Mouse (Mus musculus): ENCODE measurements around the gene Ppfibp2. TPM values are rescaled to one million over a fixed set of nuclear protein-coding genes. Genes with fewer than 3 reads are reported as not detected.
A peak's percentile ranks its signal among the peaks of the same experiment; 100 is the strongest.

Gene Ppfibp2
- polyA plus RNA-seq, 1 experiment from 2014 or later = 17.5 TPM

GRCm38 (mm10) chr7:107651821-107652220 lies 56.8 kb downstream of the Ppfibp2 start:
- H3K9ac ChIP-seq (replicated peaks; ENCODE audit: low read depth) = no peak overlapping the region
- H3K9me3 ChIP-seq (ENCODE audit: low read length) = no peaks in the 10 kb centered on the region
- WGBS = 38% methylated on average over 1 of the region's 1 CpGs
- no peaks in the 10 kb centered on the region for H3K36me3 ChIP-seq (ENCODE audit: insufficient read depth, low read length)
- H3K27me3 ChIP-seq (replicated peaks; ENCODE audit: insufficient read depth, low read length) = no peaks in the 10 kb centered on the region
- DNase-seq (ENCODE audit: low spot score) (no peak), ATAC-seq (no peak)
- H3K4me1 ChIP-seq (ENCODE audit: insufficient read depth, low read depth, low read length) = no peaks in the 10 kb centered on the region
- no peak overlapping the region for H3K4me3 ChIP-seq (ENCODE audit: low read depth, low read length)
- no peak overlapping the region for H3K4me2 ChIP-seq (replicated peaks; ENCODE audit: low read depth, low read length)
- H3K27ac ChIP-seq (ENCODE audit: low read length) = no peak overlapping the region
- TF ChIP-seq CTCF (IDR thresholded peaks at IDR 0.05) = no peak

- Histone ChIP-seq H3K4me3 (ENCODE audit: low read depth, low read length) (no peak overlapping the region), H3K9me3 (ENCODE audit: low read length) (no peaks in the 10 kb centered on the region), H3K4me2 (replicated peaks; ENCODE audit: low read depth, low read length) (no peak overlapping the region), H3K27ac (ENCODE audit: low read length) (no peak overlapping the region), H3K36me3 (ENCODE audit: insufficient read depth, low read length) (no peaks in the 10 kb centered on the region), H3K4me1 (ENCODE audit: insufficient read depth, low read depth, low read length) (no peaks in the 10 kb centered on the region), H3K9ac (replicated peaks; ENCODE audit: low read depth) (no peak overlapping the region), H3K27me3 (replicated peaks; ENCODE audit: insufficient read depth, low read length) (no peaks in the 10 kb centered on the region)
- no peak for TF ChIP-seq EP300 (IDR thresholded peaks at IDR 0.05)
- no peak for TF ChIP-seq CTCF (IDR thresholded peaks at IDR 0.05)
- DNase-seq (ENCODE audit: low spot score) (no peak), ATAC-seq (no peak)
- WGBS = 65% methylated on average over 6 of the region's 6 CpGs
These were observed 61.4 kb downstream of the Ppfibp2 start for GRCm38 (mm10) chr7:107656451-107656850.

- Histone ChIP-seq H3K27ac (ENCODE audit: low read length) (no peak overlapping the region), H3K9ac (replicated peaks; ENCODE audit: low read depth) (no peak overlapping the region), H3K36me3 (ENCODE audit: insufficient read depth, low read length) (no peaks in the 10 kb centered on the region), H3K4me3 (ENCODE audit: low read depth, low read length) (no peak overlapping the region), H3K27me3 (replicated peaks; ENCODE audit: insufficient read depth, low read length) (no peaks in the 10 kb centered on the region), H3K4me2 (replicated peaks; ENCODE audit: low read depth, low read length) (no peak overlapping the region), H3K4me1 (ENCODE audit: insufficient read depth, low read depth, low read length) (no peaks in the 10 kb centered on the region), H3K9me3 (ENCODE audit: low read length) (no peaks in the 10 kb centered on the region)
- TF ChIP-seq CTCF (IDR thresholded peaks at IDR 0.05) (no peak), EP300 (IDR thresholded peaks at IDR 0.05) (no peak)
- DNase-seq (ENCODE audit: low spot score) (peak; percentile 18), ATAC-seq (no peak)
- WGBS = 61% methylated on average over 8 of the region's 8 CpGs
These were observed 64.3 kb downstream of the Ppfibp2 start for GRCm38 (mm10) chr7:107659186-107659918.

GRCm38 (mm10) chr7:107661189-107661842 lies 66.3 kb downstream of the Ppfibp2 start:
- ATAC-seq (peak; percentile 21), DNase-seq (ENCODE audit: low spot score) (peak; percentile 88)
- Histone ChIP-seq H3K9ac (replicated peaks; ENCODE audit: low read depth) (no peak overlapping the region), H3K4me1 (ENCODE audit: insufficient read depth, low read depth, low read length) (no peaks in the 10 kb centered on the region), H3K27me3 (replicated peaks; ENCODE audit: insufficient read depth, low read length) (no peaks in the 10 kb centered on the region), H3K36me3 (ENCODE audit: insufficient read depth, low read length) (no peaks in the 10 kb centered on the region), H3K4me2 (replicated peaks; ENCODE audit: low read depth, low read length) (no peak overlapping the region), H3K27ac (ENCODE audit: low read length) (peak overlapping the region; percentile 57; the same call in 1 of the 2 replicates), H3K4me3 (ENCODE audit: low read depth, low read length) (no peak overlapping the region), H3K9me3 (ENCODE audit: low read length) (no peaks in the 10 kb centered on the region)
- 18% methylated on average over 8 of the region's 8 CpGs for WGBS
- no peak for TF ChIP-seq EP300 (IDR thresholded peaks at IDR 0.05)
- TF ChIP-seq CTCF (IDR thresholded peaks at IDR 0.05) = peak; percentile 96

- WGBS = 29% methylated on average over 5 of the region's 5 CpGs
- H3K27ac ChIP-seq (ENCODE audit: low read length) = peak overlapping the region; percentile 57; the same call in 1 of the 2 replicates
These were observed 66.9 kb downstream of the Ppfibp2 start for GRCm38 (mm10) chr7:107661843-107662281.

GRCm38 (mm10) chr7:107663621-107664020 lies 68.6 kb downstream of the Ppfibp2 start:
- ATAC-seq (no peak), DNase-seq (ENCODE audit: low spot score) (peak; percentile 29)

More at GRCm38 (mm10) chr7:107661843-107662281, 66.9 kb downstream of the Ppfibp2 start:
- H3K27me3 ChIP-seq (replicated peaks; ENCODE audit: insufficient read depth, low read length) = no peaks in the 10 kb centered on the region
- H3K9ac ChIP-seq (replicated peaks; ENCODE audit: low read depth) = no peak overlapping the region
- DNase-seq (ENCODE audit: low spot score) (no peak), ATAC-seq (no peak)
- peaks cover 4% of the 10 kb centered on the region; the same call in 1 of the 2 replicates for H3K4me1 ChIP-seq (ENCODE audit: insufficient read depth, low read depth, low read length)
- no peak for TF ChIP-seq EP300 (IDR thresholded peaks at IDR 0.05)
- no peak for TF ChIP-seq CTCF (IDR thresholded peaks at IDR 0.05)
- no peak overlapping the region for H3K4me3 ChIP-seq (ENCODE audit: low read depth, low read length)
- H3K4me2 ChIP-seq (replicated peaks; ENCODE audit: low read depth, low read length) = no peak overlapping the region
- H3K9me3 ChIP-seq (ENCODE audit: low read length) = no peaks in the 10 kb centered on the region
- no peaks in the 10 kb centered on the region for H3K36me3 ChIP-seq (ENCODE audit: insufficient read depth, low read length)

More at GRCm38 (mm10) chr7:107663621-107664020, 68.6 kb downstream of the Ppfibp2 start:
- Histone ChIP-seq H3K27ac (ENCODE audit: low read length) (peak overlapping the region; percentile 90), H3K4me2 (replicated peaks; ENCODE audit: low read depth, low read length) (no peak overlapping the region), H3K36me3 (ENCODE audit: insufficient read depth, low read length) (no peaks in the 10 kb centered on the region), H3K9ac (replicated peaks; ENCODE audit: low read depth) (no peak overlapping the region), H3K27me3 (replicated peaks; ENCODE audit: insufficient read depth, low read length) (no peaks in the 10 kb centered on the region), H3K4me1 (ENCODE audit: insufficient read depth, low read depth, low read length) (peaks cover 6% of the 10 kb centered on the region; the same call in 1 of the 2 replicates), H3K9me3 (ENCODE audit: low read length) (no peaks in the 10 kb centered on the region), H3K4me3 (ENCODE audit: low read depth, low read length) (no peak overlapping the region)
- WGBS = 29% methylated on average over 6 of the region's 6 CpGs
- TF ChIP-seq EP300 (IDR thresholded peaks at IDR 0.05) (no peak), CTCF (IDR thresholded peaks at IDR 0.05) (no peak)

Data from lung, postnatal 0 days (tissue).